Mouse (Mus musculus) hindbrain, embryonic 15.5 days (tissue): ENCODE measurements at regions not wholly inside any gene's neighbourhood (a gene's known extent, or its start where the extent isn't known, plus 50 kb on each side); places are given as distances from the start of the nearest gene placed in this dataset.
A peak's percentile ranks its signal among the peaks of the same experiment; 100 is the strongest.
"Not testable (repeated sequence)": the region's sequence is repeated elsewhere in the genome, so short reads cannot be mapped to it uniquely, and the experiment has no call there.

Experiments used
- ATAC-seq: fragments of 200-750 bp; cut with Nextera tagmentation; 2 replicates; pipeline ENCODE4 v1.8.0; 2017; ENCODE audit warnings: low read depth, moderate number of reproducible peaks, moderate TSS enrichment; ENCODE audit not compliant: low FRiP score
- H3K27ac ChIP-seq: fragments of 300-500 bp; sonication (generic); replicated peaks from 2 replicates; pipeline ENCODE4 v1.5.1; 2015; ENCODE audit warnings: mild to moderate bottlenecking, inconsistent platforms
- H3K27me3 ChIP-seq: fragments of 300-500 bp; sonication (generic); 2 replicates; pipeline ENCODE4 v1.6.1; 2015; ENCODE audit warnings: control low read depth, inconsistent platforms
- H3K36me3 ChIP-seq: fragments of 300-500 bp; sonication (generic); 2 replicates; pipeline ENCODE4 v1.6.1; 2015; ENCODE audit warnings: control low read depth, inconsistent platforms
- H3K4me1 ChIP-seq: fragments of 300-500 bp; sonication (generic); replicated peaks from 2 replicates; pipeline ENCODE4 v1.6.1; 2015; ENCODE audit warnings: control low read depth, inconsistent platforms
- H3K4me2 ChIP-seq: fragments of 300-500 bp; sonication (generic); 2 replicates; pipeline ENCODE4 v1.6.1; 2015; ENCODE audit warnings: moderate library complexity, mild to moderate bottlenecking, inconsistent platforms
- H3K4me3 ChIP-seq: fragments of 300-500 bp; sonication (generic); 2 replicates; pipeline ENCODE4 v1.5.1; 2015; ENCODE audit warnings: mild to moderate bottlenecking, inconsistent platforms
- H3K9ac ChIP-seq: fragments of 300-500 bp; sonication (generic); 2 replicates; pipeline ENCODE4 v1.6.1; 2015; ENCODE audit warnings: inconsistent platforms
- H3K9me3 ChIP-seq: fragments of 300-500 bp; sonication (generic); 2 replicates; pipeline ENCODE4 v1.6.1; 2016; ENCODE audit warnings: control low read depth, inconsistent platforms
- WGBS: fragments of 180-500 bp; shearing (Covaris S2); methylation state at CpG from one replicate; pipeline ENCODE4 v1.1.7; 2015; 5-methylcytosine and 5-hydroxymethylcytosine counted together

DNA sequence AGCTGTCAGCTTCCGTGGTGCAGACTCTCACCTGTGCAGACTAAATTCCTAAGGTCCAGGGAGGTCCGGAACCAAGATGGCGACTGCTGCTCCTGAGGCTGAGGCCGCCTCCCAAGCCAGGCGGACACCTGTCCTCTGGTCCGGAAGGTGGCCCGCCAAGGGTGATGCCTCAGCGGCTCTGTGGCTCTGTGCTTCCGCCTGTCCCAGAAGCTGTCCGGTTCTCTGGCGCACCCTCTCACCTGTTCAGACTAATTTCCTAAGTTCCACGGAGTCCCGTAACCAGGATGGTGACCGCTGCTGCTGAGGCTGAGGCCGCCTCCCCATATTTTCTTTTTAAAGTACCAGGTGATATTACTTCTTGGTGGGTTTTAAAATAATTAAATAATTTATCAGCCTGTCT lies 65.4 kb upstream of the B3galnt2 start:
- H3K27ac ChIP-seq, H3K27me3 ChIP-seq, H3K36me3 ChIP-seq, H3K9ac ChIP-seq, H3K4me2 ChIP-seq, H3K4me3 ChIP-seq, H3K4me1 ChIP-seq, H3K9me3 ChIP-seq: not testable (repeated sequence)
- peak; percentile 56 for ATAC-seq
- WGBS, result 90% methylated on average over 15 of the region's 15 CpGs

DNA sequence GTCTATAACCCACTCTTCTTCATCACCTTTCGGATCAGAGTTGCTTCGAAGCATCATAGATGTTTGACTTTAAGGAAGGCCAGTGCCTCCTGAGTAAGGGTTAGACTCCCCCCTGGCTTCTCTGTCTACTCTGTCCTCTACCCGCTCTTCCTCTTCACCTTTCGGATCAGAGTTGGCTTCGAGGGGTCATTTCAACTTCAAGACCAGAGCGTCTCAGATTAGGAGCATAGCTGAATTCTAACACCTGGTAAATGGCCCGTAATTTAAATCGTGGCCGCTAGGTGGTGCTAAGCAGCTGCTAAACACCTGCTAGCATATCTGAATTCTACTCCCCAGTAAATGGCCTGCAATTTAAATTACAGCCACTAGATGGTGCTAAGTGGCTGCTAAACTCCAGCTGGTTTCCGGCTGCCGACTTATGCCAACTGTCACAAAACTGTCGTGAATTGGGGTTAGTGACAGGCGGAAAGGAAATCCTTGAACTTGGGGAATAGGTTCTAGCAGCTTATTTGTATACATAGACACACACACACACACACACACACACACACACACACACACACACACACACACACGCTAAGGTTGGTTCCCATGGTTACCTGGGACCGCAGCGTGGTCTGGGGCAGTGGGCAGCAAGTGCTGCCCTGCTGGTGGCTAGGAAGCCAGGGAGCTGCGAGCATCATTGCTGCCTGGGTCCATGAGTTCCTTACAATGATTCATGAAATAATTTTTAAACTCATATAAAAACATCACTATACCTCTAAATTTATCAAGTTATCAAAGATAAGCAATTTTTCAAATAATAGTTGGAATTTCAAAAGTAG lies 64.8 kb upstream of the B3galnt2 start:
- H3K9me3 ChIP-seq, result no peaks in the 10 kb centered on the region
- 20% methylated on average over 17 of the region's 17 CpGs for WGBS
- peak; percentile 96 for ATAC-seq

DNA sequence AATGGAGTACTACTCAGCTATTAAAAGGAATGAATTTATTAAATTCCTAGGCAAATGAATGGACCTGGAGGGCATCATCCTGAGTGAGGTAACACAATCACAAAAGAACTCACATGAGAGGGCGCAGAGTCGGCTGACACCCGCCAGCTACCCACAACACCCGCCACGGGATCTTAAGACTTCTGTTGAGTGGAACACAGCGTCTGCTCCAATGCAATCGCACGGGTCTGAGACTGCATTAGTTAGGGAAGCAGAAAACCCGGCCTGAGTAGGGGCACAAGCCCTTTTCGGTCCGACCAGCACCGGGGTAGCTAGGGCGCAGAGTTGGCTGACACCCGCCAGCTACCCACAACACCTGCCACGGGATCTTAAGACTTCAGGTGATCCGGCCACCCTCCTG lies 52.1 kb upstream of the B3galnt2 start:
- ATAC-seq, H3K9me3 ChIP-seq, H3K27me3 ChIP-seq, H3K4me1 ChIP-seq, H3K4me2 ChIP-seq, H3K36me3 ChIP-seq, H3K9ac ChIP-seq, H3K27ac ChIP-seq, H3K4me3 ChIP-seq: not testable (repeated sequence)
- WGBS, result 91% methylated on average over 16 of the region's 16 CpGs

More for the DNA sequence above, 64.8 kb upstream of the B3galnt2 start:
- Histone ChIP-seq H3K4me2 (peak overlapping the region; percentile 60), H3K4me3 (peak overlapping the region; percentile 51), H3K36me3 (no peaks in the 10 kb centered on the region), H3K4me1 (no peaks in the 10 kb centered on the region), H3K9ac (0 out of 2 replicates have a peak overlapping the region, but pooled peaks have one; percentile 27), H3K27ac (no peak overlapping the region), H3K27me3 (no peaks in the 10 kb centered on the region)
